Mouse (Mus musculus): ENCODE results near the gene Sppl3.

Gene Sppl3

DNA sequence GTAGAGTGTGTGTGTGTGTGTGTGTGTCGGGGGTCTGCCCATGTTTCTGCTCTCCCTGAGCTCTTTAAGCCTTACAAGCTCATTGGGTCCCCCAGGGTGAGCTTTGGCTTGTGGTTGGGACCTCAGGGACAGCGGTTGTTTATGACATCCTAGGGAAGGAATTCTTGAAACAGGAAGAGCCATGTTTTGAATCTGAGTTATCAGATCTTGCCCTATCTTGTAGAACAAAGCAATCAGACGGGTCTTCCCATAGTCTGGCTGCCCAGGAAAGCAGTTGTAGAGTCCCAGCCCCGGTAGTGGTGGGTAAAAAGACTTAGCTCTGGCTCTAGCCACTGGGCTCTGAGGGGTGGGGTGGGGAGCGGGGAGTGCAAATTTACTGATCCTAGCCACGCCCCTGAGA is 13.6 kb upstream of the Sppl3 start:
- no peak for DNase-seq (ENCODE audit: low read depth, low spot score)

DNA sequence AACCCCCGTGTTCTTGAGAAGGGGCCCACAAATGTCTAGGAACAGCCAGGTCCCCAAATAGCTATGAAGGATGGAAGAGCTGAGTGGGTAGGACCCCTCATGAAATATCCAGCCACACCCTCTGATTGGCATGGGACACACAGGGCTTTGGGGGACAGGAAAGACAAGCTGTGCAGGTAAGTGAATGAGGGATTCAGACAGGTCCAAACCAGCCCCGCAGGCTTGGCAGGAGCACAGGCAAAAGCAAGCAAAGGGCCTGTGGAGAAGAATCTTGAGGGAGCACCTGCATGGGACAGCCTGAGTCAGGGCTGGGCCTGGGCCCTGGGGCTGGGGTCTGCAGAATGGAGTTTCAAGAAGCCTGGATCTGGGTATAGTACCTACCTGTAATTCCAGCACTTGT is 10.4 kb upstream of the Sppl3 start:
- no peak for DNase-seq (ENCODE audit: low read depth, low spot score)

DNA sequence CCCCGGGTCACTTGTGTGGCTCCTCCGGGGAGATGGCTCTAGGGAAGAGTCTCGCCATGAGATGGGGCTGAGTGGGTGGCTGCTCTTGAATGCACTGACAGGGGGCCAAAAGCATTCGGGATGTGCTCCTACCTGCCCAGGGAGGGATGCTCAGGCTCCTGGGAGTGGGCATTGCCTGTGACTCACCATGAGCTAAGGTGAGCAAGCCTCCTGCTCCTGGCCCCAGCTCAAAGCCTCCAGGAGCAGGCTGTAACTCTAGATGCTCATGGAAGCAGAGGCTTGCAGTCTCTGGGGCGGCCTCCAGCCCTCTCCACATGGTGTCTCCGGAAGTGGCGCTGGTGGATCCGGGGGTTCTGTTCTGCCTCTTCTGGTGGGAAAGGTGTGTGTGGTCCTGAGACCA is 9.5 kb upstream of the Sppl3 start:
- no peak for DNase-seq (ENCODE audit: low read depth, low spot score)

DNA sequence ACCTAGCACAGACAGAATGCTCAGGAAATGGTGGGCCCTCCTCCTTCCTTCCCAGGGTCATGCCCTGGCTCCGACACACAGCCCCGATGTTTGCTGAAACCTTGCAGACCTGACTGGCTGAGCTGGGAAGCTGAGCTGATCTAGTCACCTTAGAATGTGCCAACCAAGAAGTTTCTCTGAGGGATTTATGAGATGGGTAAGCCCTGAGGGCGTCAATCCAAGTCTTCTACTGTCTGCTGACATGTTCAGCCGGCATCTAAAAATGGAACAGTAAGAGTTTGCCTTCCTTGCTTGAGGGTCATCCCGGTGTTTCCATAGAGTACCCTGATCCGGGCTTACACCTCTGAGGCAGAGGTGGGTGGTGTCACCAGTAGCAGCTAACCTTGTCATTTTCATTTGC is 8.2 kb upstream of the Sppl3 start:
- DNase-seq (ENCODE audit: low read depth, low spot score) = no peak

DNA sequence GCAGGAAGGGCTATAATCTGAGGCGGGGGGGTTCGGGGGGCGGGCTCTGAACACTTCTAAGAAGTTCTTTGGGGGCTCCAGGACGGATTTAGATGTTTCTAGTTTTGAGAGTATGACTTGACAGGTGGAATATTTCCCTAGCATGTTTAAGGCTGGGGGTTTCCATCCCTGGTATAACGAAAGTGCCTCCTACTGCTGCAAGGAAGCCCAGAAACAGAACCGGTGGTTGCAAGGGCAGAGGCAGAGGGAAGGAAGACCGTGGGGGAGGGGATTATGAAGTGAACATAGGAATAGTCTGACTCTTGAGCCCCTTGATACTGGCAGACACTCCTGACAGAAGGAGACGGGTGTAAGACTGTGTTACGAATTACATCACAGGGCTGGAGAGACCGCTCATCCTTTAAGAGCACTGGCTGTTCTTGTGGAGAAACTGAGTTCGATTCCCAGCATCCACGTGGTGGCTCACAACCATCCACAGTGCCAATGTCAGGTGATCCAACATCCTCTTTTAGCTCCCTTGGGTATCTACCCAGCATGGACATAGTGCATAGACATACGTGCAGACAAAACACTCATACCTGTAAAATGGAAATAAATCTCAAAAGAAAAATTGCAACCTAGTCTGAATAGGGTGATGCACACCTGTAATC is 7.6 kb upstream of the Sppl3 start:
- DNase-seq (ENCODE audit: low read depth, low spot score) = peak; percentile 36

DNA sequence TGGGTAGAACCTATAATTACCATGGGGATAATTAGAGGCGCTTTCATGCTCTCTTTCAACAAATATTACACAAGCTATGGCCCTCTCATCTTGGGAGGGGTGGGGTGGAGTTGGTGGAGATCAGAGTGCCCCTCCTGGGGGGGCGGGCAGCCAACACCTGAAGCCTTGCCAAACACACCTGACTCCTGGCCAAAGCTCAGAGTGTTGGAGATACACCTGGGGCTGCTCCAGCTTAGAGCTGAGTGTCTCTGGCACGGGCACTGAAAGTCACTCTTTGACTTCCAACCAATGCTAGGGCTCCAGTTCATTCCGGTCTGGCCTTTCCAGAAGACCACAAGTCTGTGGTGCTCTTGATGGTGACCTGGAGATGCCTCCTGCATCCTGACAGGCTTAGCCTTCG is 3.2 kb upstream of the Sppl3 start:
- DNase-seq (ENCODE audit: low read depth, low spot score) = no peak

DNA sequence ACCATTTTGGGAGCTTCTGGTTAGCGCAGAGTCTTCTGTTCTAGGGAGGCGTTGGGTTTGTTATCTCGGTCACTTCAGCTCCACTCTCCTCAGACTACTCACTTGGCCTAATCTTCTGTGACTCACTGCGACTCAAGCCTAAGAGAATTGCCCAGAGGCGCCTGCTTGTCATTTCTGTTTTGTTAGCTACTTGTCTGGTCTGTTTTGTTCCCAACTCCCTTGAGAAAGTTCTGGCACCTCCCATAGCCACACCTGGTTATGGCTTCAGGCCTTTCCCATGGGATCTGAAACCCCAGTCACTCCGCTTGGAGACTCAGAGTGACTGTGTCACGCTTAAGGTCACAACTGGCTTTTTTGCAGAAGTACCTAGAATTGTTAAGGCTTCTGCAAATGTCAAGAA is 2.6 kb upstream of the Sppl3 start:
- DNase-seq (ENCODE audit: low read depth, low spot score) = no peak

DNA sequence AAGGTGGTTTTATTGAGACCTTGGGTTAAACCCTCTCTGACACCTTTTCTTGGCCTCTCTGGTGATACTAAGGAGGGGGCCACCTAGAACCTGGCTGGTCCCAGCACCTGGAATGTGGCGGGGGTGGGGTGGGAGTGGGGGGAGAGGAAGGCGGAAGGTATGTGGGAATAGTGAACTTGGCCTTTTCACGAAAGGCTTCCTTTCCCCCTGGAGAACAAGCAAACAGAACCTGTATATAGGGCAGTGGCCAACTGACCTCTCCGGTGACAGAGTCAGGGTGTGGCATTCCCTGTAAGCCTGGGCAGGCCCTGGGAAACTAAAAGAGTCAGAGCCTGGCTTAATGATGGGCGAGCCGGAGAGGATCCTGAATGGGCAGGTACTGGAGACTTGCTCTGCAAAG is 1.8 kb upstream of the Sppl3 start:
- no peak for DNase-seq (ENCODE audit: low read depth, low spot score)

DNA sequence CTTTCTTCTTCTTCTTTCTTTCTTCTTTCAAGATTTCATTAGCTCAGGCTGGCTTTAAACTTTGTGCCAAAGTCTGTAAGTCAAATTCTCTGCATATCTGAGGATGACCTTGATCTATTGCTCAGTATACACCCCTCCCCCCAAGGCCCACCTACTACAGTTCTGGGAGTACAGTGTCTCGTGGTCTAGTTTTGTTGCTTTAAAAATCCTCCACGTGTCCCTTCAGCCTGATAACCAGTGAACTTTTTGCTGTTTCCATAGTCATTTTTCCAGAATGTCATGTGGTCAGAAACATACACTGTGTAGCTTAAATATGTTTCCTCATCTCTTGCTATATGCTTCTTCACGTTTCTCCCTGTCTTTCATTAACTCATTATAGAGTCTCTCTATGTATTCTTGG is 976 bp upstream of the Sppl3 start:
- no peak for DNase-seq (ENCODE audit: low read depth, low spot score)

DNA sequence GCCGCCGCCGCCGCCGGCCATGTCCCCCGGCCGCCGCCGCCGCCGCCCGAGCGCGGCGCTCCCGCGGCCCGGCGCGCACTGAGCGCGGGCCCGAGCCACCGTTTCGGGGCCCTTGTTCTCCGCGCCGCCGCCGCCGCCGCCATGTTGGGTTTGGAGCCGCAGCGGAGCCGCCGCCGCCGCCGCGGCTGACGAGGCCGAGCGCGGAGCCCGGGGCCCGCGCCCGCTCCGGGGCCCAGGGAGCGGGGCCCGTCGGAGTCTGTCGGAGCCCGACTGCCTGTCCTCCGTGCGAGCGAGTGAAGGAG is 231 bp downstream of the Sppl3 start:
- no peak for DNase-seq (ENCODE audit: low read depth, low spot score)

DNA sequence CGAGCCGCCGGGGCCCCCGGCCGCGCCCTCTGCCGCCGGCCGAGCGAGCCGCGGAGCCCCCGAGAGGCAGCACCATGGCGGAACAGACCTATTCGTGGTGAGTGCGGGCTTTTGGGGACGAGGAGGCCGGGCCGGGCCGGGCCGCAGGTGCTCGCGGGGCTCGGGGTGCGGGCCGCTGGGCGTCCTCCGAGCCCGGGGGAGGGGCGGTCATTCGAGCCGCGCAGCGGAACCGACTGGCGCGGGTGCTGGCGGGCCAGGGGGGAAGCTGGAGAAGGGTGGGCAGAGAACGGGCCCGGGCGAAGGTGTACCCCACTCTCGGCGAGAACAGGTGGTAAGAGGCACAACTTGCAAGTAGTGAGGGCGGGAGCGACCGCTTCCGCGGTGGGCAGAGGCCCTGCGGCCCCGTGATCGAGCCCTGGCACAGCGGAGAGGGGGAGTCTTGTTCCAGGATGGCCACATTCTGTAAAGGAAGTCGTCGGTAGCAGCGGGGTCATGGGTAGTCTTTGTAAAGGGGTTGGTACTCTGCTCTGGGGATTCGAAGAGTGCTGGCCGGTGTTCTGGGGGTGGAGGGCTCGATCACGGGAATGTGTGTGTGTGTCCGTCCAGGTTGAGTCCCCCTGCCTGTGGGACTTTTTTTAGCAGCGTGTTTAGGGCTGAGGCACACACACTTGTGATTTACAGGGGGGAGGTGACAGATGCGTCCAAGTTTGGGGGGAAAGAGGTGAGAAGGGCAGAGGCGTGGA is 753 bp downstream of the Sppl3 start:
- DNase-seq (ENCODE audit: low read depth, low spot score) = peak; percentile 71

DNA sequence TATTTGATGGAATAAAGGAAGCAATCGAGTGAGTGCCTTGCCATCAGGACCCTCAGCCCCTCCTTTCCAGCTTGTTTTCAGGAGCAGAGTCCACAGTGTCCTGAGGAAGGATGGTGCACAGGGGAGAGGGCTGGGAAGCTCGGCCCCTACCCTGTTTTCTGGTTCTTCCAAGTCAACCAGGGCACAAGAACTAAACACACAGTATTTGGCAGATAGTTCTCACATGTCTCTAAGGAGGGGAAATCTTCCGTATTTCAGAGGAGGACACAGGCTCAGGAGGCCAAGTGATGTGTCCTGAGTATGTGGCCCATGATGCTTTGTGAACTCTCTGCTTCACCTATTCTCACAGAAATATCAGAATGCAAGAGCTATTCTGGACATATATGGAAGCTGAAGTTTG is 2.5 kb downstream of the Sppl3 start:
- DNase-seq (ENCODE audit: low read depth, low spot score) = no peak

DNA sequence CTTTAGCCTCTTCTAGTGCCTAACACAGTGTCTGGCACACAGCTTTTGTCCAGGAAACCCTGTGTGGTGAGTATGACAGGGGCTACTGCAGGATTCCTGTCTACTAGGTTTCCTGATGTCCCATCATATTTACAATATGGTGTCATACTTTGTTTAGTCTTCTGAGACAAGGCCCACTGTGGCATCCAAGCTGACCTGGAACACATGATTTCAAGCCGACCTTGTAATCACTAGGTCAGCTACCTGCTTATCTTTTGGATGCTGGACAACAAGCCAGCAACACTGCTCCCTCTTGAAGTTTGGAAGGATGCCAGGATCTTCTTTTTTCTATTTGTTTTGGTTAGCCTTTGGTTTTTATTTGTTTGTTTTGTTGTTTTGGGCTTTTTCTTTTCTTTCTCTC is 3.6 kb downstream of the Sppl3 start:
- no peak for DNase-seq (ENCODE audit: low read depth, low spot score)

DNA sequence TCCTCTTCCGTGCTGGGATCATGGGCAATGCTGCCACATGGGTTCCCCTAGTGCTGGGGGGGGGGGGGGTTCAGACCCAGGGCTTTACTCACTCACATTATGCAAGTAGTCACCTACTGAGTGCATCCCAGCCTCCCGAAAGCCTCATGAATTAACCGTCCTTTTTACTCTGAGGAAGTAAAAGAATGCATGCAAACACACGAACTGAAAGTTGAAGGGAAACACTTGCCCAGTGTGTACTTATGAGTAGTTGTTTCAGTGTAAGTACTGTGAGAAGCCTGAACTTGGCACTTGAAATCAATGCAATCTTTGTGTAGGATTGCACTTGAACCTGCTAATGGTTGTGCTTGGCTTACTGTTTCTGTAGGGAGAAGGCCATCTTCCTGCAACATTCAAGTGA is 4.2 kb downstream of the Sppl3 start:
- peak; percentile 29 for DNase-seq (ENCODE audit: low read depth, low spot score)

DNA sequence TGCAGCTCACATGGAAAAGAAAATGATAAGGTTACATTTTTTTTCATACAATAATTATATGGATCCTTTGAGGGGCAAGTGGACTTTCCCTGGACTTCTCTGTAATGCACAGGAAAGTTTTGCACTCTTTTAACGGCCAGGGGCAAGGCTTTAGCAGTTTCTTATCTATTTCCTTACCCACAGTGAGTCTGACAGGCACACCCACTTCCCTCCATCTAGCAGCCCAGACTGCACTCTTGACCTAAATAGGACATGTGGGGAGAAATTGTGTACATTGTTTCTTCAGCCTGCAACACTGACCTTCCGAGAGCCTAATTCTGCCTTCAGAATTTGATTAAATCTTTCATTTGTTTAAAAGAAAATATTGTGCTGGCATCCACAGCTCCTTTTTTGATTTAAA is 7.3 kb downstream of the Sppl3 start:
- DNase-seq (ENCODE audit: low read depth, low spot score) = no peak

DNA sequence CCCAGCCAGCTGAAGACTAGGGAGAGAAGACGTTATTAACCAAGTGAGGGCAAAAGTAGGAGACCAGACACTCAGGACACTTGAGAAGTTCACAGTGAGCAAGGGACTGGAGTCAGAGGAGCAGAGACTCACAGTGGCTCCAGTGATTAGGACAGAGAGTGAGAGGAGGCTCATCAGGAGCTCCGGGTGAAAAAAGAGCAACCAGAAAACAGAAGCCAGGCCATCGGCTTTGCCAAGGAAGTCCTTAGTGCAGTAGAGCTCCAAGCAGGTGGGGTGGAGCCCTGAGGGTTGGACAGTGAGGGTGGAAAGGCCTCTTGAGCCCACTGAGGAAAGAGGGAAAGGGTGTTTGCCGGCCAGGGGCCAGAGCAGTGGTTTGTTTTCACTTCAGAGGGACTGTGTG is 7.9 kb downstream of the Sppl3 start:
- DNase-seq (ENCODE audit: low read depth, low spot score) = no peak

DNA sequence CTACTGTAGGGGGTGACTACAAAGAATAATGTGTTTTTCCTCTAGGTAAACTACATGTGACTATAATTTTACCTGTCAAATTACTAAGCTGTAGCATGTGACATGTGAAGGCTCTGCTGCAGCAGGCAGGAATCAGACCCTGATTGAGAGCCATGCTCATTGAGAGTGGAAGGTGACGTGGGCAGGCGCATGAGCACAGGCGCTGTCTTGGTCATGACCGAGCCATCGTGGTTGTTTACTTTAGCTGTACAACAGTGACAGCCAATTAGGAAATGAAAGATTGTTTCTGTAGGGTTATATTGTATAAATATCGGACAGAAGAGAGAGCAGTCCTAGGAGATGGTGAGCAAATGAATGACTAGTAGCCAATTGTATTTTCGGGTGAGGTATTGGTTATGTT is 11.1 kb downstream of the Sppl3 start:
- DNase-seq (ENCODE audit: low read depth, low spot score) = no peak

DNA sequence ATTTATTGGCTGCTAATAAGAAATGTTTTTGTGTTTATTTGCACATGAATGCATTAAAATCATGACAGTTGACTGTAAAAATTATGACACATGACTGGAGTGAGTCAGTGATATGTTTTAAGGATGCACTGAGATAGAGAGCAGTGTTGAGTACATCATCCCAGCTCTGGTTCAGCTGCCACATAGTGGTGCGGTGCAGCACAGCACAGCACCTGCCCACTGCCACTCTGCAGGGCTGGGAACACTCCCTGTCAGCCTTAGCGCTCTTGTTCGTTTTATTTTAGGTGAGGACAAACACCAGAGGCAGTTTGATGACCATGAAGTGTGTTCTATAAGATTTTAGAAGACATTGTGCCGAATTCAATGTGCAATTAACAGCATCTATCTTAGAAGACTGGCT is 15.2 kb downstream of the Sppl3 start:
- no peak for DNase-seq (ENCODE audit: low read depth, low spot score)

DNA sequence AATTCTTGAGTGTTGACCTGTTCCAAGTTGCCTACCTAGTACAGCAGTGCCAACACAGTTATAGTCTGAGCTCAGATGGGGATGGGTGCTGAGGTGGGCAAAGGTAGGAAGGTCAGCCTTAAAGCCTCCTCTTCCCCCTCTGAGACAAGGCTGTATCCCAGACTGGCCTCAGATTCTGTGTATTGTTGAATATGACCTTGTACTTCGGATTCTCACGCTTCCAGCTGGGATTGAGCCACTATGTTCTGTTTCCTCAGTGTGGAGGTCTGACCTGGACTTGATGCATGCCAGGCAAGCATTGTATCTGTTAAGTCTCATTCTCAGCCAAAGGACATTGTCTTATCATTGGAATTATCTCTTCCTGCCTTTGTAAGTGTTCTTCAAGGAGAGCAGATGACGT is 16.2 kb downstream of the Sppl3 start:
- no peak for DNase-seq (ENCODE audit: low read depth, low spot score)

DNA sequence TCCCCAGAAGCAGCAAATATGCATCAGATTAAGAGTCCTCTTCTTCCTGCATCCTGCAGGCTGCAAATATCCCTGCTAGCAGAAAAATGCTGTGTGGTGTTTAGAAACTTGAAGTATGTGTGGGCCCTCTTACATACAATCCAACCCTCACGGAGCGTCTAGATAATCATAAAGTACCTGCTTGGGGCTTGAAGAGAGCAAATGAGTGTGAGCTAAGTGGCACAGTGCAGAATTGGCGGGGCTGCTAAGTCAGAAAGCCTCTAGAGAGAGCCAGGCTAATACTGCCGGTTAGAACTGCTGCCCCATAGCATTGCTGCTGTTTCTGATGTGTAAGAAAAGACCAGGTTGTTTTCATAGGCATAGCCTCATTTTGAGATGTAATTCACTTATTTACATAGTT is 18.0 kb downstream of the Sppl3 start:
- DNase-seq (ENCODE audit: low read depth, low spot score) = no peak

DNA sequence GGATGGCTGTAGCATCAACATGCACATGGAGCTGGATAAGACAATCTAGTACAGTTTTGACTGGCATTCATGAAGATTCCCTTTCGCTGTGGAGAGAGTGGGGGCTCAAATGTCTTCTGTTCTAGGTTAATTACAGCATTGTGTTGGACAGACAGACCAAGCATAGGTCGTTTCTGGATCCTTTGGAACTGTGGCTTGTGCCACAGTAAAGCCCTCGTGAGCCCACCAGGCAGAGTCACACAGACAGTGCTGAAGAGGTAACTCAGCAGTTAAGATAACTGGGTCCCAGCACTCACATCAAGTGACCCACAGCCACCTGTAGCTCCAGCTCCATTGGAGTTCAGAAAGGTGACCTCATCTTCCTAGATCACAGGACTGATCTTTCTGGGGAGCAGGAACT is 18.6 kb downstream of the Sppl3 start:
- DNase-seq (ENCODE audit: low read depth, low spot score) = no peak

DNA sequence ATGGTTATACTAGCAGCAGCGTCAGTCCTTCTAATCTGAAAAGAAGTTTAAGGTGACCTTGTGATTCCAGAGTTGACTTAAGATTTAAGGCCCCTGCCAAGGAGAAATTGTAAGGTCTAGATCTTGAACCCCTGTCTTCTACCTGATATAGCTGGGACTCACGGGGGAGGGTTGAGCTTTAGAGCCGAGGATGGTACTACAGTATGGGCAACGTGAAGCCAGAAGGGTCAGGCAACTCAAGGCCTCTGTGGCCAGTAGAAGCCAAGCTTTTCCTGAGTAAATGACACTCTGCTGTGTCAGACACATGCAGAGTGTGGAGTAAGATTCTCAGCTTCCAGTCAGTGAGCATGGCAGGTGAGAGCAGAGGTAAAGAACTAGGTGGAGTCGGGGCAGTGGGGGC is 20.6 kb downstream of the Sppl3 start:
- no peak for DNase-seq (ENCODE audit: low read depth, low spot score)

DNA sequence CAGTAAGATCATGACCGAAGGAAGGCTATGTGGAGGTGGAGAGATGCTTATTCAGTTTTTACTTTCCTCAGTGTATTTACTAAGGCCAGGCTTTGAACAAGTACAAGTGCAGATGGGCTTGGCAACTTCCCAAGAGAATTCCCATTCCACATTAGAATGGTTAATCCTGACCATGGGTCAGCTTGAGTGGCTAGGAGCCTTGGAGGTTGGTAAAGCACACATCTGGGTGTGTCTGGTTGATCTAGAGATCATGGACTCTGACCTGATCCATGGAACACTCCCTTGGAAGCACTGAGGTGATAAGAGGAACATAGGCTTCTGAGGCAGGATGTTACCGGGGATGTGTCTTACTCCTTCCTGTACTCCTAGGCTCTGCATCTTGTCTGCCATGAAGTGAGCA is 21.7 kb downstream of the Sppl3 start:
- DNase-seq (ENCODE audit: low read depth, low spot score) = no peak

DNA sequence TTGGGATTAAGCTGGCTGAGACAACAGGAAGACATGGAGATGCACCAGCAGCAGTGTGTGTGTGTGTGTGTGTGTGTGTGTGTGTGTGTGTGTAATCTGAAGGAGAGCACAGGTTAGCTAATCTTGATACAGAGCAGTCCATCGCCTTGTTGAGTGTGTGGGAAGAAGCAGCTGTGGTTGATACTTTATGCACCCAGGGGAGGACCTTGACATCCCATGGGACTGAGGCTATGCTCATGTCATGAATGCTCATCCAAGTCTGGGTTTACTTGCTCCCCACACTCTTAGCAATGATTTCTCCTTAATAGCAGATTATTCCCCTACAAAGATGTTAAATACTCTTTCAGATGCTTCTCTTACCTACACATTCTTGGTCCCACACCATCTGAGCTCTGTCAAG is 24.3 kb downstream of the Sppl3 start:
- no peak for DNase-seq (ENCODE audit: low read depth, low spot score)
